Mouse (Mus musculus) ES-E14 (cell line): ENCODE results near the gene 5730480H06Rik.

ENCODE experiments used
- CHD2 ChIP-seq: IDR thresholded peaks from 2 replicates; pipeline ENCODE4 v1.6.1; 2014; ENCODE audit warnings: mild to moderate bottlenecking, low read depth, low read length, inconsistent platforms
- HCFC1 ChIP-seq: IDR thresholded peaks from 2 replicates; pipeline ENCODE4 v1.6.1; 2012; ENCODE audit warnings: low read length, inconsistent platforms, borderline replicate concordance; ENCODE audit not compliant: insufficient read depth
- MAFK ChIP-seq: IDR thresholded peaks from 2 replicates; pipeline ENCODE4 v1.6.1; 2014; ENCODE audit warnings: mild to moderate bottlenecking, low read depth, low read length, inconsistent platforms; ENCODE audit not compliant: insufficient read depth
- ZC3H11A ChIP-seq: IDR thresholded peaks from 2 replicates; pipeline ENCODE4 v1.6.1; 2012; ENCODE audit warnings: low read depth, mild to moderate bottlenecking, inconsistent platforms, low read length, borderline replicate concordance
- ZNF384 ChIP-seq: IDR thresholded peaks from 2 replicates; pipeline ENCODE4 v1.6.1; 2012; ENCODE audit warnings: low read depth, low read length, inconsistent platforms

DNA sequence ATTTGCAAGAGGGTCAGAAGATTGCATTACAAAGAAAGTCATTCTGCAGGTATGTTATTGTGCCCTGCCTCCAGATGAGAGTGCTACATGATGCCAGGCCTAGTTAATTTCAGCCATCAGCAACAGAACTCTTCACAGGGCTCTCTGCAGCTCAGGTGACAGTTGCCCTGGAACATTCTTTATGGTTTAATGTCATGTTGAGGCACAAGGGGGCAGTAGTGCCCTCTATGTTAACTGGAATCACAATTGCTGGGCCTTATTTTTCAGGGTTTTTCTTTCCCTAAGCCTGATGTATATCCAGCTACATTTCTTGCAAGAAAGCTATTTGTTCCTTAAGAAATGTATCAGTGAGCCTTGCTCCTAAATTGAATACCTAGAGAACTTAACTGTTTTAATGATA lies 102.7 kb downstream of the 5730480H06Rik start:
- TF ChIP-seq MAFK (no peak), ZC3H11A (no peak), HCFC1 (no peak), CHD2 (no peak), ZNF384 (no peak)
